Comparison of ENCODE assay signal across 8 mouse cellular contexts in genomic region chr15:86188186-86188585, GRCm38 (mm10). TPM values are rescaled to one million over a fixed set of nuclear protein-coding genes. Genes with fewer than 3 reads are reported as not detected.
DNase-seq lines count a peak whose midpoint lies in the region; ATAC-seq lines count a peak whose summit lies in the region.
"Had no signal": no experiment of that assay in that cellular context is flagged by ENCODE, and none has a peak within 500 bp of the region (broad histone marks: within the 10 kb centered on the region; RNA-seq: fewer than 3 reads in every experiment).

No protein-coding gene starts in this region.

- peaks cover 22% of the 10 kb centered on the region for H3K4me1 ChIP-seq in limb, embryonic 12.5 days (replicated peaks)
- H3K4me1 ChIP-seq in limb, embryonic 10.5 days: peaks cover 41% of the 10 kb centered on the region
- H3K4me1 ChIP-seq in heart, embryonic 13.5 days: peaks cover 46% of the 10 kb centered on the region

- no peak for ATAC-seq in limb, embryonic 12.5 days (ENCODE audit: insufficient number of reproducible peaks, insufficient read depth, low FRiP score, low TSS enrichment, low read depth)
- ATAC-seq in heart, embryonic 13.5 days (ENCODE audit: extremely low read depth, insufficient number of reproducible peaks, low FRiP score, low TSS enrichment): no peak

- WGBS in limb, embryonic 12.5 days: 61% methylated on average over 5 of the region's 5 CpGs
- 62% methylated on average over 5 of the region's 5 CpGs for WGBS in limb, embryonic 10.5 days
- 61% methylated on average over 5 of the region's 5 CpGs for WGBS in heart, embryonic 13.5 days

- no peak overlapping the region for H3K4me2 ChIP-seq in limb, embryonic 12.5 days
- H3K4me2 ChIP-seq in heart, embryonic 13.5 days: no peak overlapping the region
- H3K4me2 ChIP-seq: lung, embryonic 14.5 days had no signal

- H3K9me3 ChIP-seq in limb, embryonic 12.5 days: no peaks in the 10 kb centered on the region
- H3K9me3 ChIP-seq in limb, embryonic 10.5 days (replicated peaks): no peaks in the 10 kb centered on the region
- no peaks in the 10 kb centered on the region for H3K9me3 ChIP-seq in heart, embryonic 13.5 days

- no peak overlapping the region for H3K27ac ChIP-seq in limb, embryonic 12.5 days
- H3K27ac ChIP-seq in limb, embryonic 10.5 days: no peak overlapping the region
- no peak overlapping the region for H3K27ac ChIP-seq in heart, embryonic 13.5 days (replicated peaks)

- H3K9ac ChIP-seq in limb, embryonic 12.5 days (replicated peaks): 0 out of 2 replicates have a peak overlapping the region, but pooled peaks have one; percentile 18
- H3K9ac ChIP-seq in heart, embryonic 13.5 days: 0 out of 2 replicates have a peak overlapping the region, but pooled peaks have one; percentile 25

- H3K36me3 ChIP-seq in limb, embryonic 12.5 days: no peaks in the 10 kb centered on the region
- H3K36me3 ChIP-seq in limb, embryonic 10.5 days: no peaks in the 10 kb centered on the region
- H3K36me3 ChIP-seq in heart, embryonic 13.5 days: no peaks in the 10 kb centered on the region

- H3K27me3 ChIP-seq in limb, embryonic 12.5 days: peaks cover 4% of the 10 kb centered on the region
- peaks cover 12% of the 10 kb centered on the region for H3K27me3 ChIP-seq in limb, embryonic 10.5 days (ENCODE audit: low read depth, poor library complexity, severe bottlenecking)
- peaks cover 8% of the 10 kb centered on the region; the same call in 1 of the 2 replicates for H3K27me3 ChIP-seq in heart, embryonic 13.5 days (replicated peaks)

- H3K4me3 ChIP-seq in limb, embryonic 12.5 days (replicated peaks): no peak overlapping the region
- H3K4me3 ChIP-seq in limb, embryonic 10.5 days: no peak overlapping the region
- H3K4me3 ChIP-seq in heart, embryonic 13.5 days: no peak overlapping the region

- no peak for DNase-seq in limb, embryonic 10.5 days (ENCODE audit: low spot score)
- DNase-seq in cerebellum, postnatal 10 days: peak; percentile 57 to 71
- peak; percentile 75 for DNase-seq in kidney, postnatal 14 days
- no peak for DNase-seq in c-Kit-positive CD71-positive TER-119-positive erythroid progenitor cells, embryonic 14.5 days (ENCODE audit: low spot score)
- DNase-seq in urinary bladder, postnatal 25 days (ENCODE audit: low spot score): no peak
- DNase-seq: lung, embryonic 14.5 days had no signal

RNA-seq across cellular contexts. Expression of gene Cerk, which starts 2.2 kb away (rescaled TPM):
- polyA plus RNA-seq in limb, embryonic 12.5 days (2016; fragmentation: Nextera tagmentation; extraction: Ambion mirVana): 19.2 and 21.5 TPM in 2 replicates
- polyA plus RNA-seq in limb, embryonic 10.5 days (2016; fragmentation: Nextera tagmentation; extraction: Ambion mirVana): 10.5 and 13.8 TPM in 2 replicates
- 12.4 and 13.2 TPM in 2 replicates for polyA plus RNA-seq in heart, embryonic 13.5 days (2015; fragmentation: Nextera tagmentation; extraction: Ambion mirVana)

RNA-seq across cellular contexts. Expression of gene Tbc1d22a, which starts 26.1 kb away (rescaled TPM):
- polyA plus RNA-seq in limb, embryonic 12.5 days (2016; fragmentation: Nextera tagmentation; extraction: Ambion mirVana): 11.2 and 12.1 TPM in 2 replicates
- 11.2 and 12.0 TPM in 2 replicates for polyA plus RNA-seq in limb, embryonic 10.5 days (2016; fragmentation: Nextera tagmentation; extraction: Ambion mirVana)
- polyA plus RNA-seq in heart, embryonic 13.5 days (2015; fragmentation: Nextera tagmentation; extraction: Ambion mirVana): 8.8 and 9.1 TPM in 2 replicates

Comparison
In these comparisons a context has a peak if more than half of its experiments do, and no peak if none do; other contexts are left out.
1. DNase-seq: peak in cerebellum, postnatal 10 days (2 of 2) and kidney, postnatal 14 days (single experiment); none in limb, embryonic 10.5 days (single experiment), c-Kit-positive CD71-positive TER-119-positive erythroid progenitor cells, embryonic 14.5 days (single experiment) and urinary bladder, postnatal 25 days (single experiment).